Mouse (Mus musculus) embryo, embryonic 10 days (tissue): Measurements from ENCODE around the gene Sh3rf3.

Experiments
- DNase-seq: peaks from one replicate; pipeline ENCODE4 v3.0.0-alpha.2; 2015; ENCODE audit warnings: low spot score

The Sh3rf3 gene

DNA sequence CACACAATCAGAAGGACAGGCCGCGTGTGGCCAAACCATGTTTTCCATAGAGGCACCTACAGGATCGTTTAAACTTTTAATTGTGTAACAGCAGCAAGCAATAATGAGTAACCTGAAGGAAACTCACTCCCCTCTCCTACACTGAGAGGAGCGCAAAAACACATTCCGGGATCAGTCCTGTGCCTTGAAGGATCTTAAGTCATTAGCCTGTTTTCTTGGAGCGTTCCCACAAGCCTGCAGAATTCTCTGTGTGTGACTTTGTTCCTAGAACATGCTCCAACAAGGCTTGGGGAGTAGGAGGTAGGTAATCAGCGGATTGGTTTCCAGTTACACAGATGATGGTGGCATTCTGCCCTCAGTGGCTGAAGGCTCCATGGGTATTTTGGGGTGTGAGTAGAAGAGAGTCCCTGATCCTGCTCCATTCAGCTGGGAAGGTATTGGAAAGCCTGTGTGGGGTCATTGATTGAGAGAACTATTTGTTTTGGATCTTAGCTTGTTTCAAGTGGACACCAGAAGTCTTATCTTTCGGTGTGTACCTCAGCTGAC is 108.6 kb downstream of the Sh3rf3 start:
- no peak for DNase-seq

DNA sequence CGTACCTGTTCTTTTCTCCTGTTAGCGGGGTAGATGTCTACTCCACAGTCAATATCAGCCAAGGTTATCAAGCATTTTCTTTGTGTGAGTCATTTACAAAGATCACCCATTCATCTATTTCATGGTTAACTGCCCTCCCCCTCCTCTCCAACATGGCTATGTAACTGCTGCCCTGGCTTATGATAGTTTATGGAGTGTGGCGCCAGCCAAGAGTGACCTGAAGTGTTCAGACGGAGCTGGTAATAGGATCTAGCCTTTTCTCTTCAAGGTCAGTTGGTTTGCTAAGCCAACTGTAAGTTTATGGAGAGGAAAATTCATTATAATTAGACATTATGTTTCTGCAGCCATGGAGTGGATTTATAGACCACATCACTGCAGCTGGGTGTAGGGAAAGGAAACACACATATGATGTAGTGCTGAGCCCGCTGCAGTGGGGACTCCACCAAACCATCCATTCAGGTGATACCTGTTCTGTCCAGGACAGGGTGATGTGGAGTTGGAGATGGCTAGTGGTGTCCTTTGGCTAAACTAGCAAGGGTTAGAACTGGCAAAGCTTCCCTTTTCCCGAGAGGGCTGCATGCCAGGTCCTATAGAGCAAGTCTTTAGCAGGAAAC is 109.2 kb downstream of the Sh3rf3 start:
- DNase-seq: no peak

DNA sequence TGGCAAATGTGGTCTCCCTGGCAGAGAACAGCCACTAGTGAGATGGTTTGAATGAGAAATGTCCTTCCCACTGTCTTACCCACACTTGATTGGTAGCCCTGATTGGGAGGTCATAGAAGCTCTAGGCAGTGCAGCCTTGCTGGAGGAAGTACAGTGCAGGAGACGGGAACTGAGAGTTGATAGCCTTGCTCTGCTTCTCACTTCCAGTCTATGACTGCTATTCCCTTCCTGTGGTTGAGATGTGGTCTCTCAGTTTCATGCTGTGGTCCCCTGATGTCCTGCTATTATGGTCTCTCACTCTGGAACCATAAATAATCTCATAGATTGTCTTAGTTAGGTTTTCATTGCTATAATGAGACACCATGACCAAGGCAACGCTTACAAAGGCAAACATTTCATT is 109.8 kb downstream of the Sh3rf3 start:
- DNase-seq: no peak

DNA sequence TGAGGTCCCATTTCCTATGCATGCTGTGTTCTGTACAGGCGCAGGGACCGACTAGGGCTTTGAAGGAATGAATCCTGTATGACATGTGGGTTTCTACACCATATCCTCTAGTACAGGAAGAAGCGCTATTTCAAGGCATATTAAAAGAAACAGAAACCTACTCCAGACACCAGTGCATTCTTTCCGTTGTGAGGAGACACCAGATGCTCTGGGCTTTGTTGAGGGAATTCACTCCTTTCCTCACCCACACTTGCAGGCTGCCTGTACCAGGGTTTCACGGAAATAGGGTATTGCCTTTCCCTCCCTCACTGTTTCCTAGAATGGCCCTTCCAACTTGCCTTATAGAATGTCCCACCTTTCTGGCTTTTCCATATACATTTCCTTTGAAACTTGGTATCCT is 113.4 kb downstream of the Sh3rf3 start:
- no peak for DNase-seq

DNA sequence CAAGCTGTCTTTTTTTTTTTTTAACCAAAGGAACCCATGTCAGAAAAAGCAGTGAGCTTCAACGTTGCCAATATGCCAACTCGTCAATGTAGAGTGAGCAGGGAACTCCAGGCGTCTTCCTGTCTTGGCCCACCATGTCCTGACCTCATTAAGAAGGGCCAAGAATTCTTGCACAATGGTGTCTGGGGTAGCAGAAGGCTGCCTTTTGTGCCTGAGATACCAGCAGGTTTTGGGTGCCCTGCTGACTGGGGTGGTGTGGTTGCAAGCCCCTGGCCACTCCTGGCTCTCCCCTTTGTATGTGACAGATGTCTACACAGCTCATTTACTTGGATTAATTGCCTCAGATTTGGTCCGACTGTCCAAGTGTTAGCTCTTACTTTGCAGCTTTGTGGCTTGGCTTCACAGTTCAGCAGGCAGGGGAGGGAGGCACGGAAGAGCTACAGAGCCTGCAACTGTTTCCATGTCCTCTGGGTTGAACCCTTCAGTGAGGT is 115.8 kb downstream of the Sh3rf3 start:
- DNase-seq: no peak

- peak; percentile 29 for DNase-seq
These were observed 119.1 kb downstream of the Sh3rf3 start for GRCm38 (mm10) chr10:58932151-58932773.

DNA sequence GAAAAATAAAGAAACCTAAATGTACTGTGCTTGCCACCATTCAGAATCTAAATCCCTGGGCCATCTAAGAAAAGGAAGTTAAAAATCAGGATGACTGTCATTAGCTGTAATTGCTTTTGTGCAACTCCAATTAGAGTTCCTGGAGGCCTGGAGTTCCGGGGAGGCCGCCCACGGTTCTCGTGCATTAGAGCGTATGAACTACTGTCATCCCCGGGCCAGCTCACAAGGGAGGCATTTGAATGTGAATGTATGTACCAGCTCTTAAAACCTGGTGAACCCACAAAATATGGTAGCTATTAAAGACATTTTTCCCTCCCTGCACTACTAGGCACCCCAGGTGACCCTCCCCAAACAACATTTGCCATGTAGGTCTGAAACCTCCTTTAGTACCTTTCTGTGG is 122.4 kb downstream of the Sh3rf3 start:
- DNase-seq: no peak

- DNase-seq: no peak
These were observed 123.3 kb downstream of the Sh3rf3 start for GRCm38 (mm10) chr10:58936441-58936860.

- DNase-seq: no peak
These were observed 124.4 kb downstream of the Sh3rf3 start for GRCm38 (mm10) chr10:58937521-58937920.

DNA sequence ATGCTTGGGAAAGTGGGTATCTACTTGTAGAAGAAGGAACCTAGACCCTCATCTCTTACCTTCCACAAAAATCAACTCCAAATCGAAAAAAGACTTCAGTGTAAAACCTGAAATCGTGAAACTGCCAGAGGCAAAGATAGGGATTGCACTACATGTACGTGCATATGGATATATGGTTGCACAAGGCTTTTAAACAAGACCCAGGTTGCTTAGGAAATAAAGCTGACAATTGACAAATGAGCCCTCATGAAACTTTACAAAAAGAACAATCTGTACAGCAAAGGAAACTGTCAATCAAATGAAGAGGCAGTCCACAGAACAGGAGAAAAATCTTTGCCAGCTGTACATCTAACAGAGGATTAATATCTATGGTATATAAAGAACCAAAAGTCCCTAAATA is 129.7 kb downstream of the Sh3rf3 start:
- no peak for DNase-seq

GRCm38 (mm10) chr10:58943661-58944400 is 130.7 kb downstream of the Sh3rf3 start:
- DNase-seq: no peak

- DNase-seq: no peak
These were observed 131.8 kb downstream of the Sh3rf3 start for GRCm38 (mm10) chr10:58944930-58945329.

DNA sequence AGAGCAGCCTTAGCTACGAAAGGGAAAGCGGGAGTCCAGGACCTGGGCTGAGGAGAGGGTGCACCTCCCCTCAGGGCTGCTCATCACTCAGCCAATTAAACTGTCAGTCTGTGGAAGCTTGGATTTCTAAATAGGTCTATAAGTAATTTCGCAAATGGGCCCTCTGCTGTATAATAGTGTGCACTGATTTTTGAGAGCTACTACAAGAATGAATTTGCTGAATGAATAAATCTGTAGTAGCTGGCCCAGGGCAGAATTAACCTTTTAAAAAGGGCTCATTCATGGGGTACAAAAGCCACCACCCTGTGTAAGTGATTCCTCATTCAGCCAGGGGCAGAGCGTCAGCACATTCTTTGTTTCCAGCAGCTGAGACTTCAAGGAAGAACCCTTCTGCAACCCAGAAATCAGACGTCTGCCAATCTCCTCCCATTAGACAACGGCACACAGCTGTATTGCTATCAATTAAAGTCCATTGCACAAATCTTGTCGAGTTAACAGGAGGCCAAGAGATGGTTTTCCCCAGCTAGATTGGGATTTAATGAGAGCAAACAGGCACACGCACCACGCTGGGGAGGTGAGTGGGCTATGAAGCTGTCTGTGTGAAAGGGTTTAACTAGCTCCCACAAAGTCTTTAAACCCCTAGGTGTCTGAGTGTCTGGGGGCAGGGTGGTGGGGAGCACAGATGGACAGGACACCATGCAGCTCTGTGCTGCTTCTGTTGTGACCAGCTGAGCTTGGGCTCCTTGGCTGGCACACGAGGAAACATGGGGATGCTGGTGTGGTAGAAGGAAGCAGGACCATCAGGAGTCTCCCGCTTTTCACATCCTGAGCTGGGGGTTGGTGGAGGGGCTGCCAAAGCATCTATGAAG is 136.8 kb downstream of the Sh3rf3 start:
- peak; percentile 46 for DNase-seq

DNA sequence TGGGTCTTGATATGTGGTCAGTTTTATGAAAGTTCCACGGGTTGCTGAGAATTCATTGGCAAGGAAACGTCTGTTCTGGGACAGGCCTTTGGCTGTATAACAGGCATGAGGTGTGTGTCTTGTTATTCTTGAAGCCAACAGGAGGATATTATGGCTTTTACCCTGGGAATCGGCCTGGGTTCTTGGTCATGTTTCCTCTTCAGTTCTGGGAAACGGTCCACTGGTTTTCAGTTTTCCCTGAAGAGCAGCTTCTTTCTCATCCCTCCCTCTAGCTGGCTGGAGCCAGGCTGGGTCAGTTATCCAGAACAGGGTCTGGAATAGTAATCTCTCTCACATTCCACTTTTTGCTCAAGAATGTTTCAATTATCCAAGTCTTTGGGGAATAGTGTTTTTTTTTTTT is 147.0 kb downstream of the Sh3rf3 start:
- no peak for DNase-seq

DNA sequence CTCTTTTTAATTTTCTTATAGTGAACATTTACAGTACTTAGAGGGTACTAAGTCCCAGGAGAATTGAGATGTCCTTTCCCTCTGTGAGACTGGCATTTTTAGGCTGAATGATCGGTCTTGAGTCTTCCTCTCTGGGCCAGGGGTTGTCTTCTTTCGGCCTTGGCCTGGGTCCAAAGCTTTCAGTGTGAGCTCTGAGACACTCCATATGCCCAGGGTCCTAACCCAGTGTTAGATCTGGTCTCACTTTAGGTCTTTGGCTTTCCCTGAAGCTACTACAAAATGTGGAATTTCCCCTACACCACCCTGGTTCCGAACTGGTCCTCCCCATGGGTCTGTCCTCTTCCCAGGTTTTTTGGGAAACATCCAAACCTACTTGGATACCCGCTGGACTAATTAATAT is 155.1 kb downstream of the Sh3rf3 start:
- no peak for DNase-seq

DNA sequence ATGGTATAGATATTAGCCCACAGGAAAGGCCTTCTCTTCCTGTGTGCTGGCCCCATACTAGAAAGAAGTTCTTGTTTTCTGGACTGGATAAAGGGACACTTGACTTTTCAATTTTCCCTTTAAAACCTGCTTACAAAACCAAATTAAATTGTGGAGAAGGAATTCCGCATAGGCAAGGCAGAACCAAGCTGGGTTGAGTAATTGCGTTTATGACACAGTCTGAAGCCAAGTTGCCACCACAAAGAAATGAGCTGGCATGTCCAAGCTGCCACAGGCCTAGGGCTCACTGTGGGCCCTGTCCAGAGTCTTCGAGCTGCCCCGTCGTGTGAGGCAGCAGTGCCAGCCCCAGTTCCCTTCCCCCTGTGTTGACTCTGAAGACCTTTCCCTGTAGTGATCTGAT is 156.2 kb downstream of the Sh3rf3 start:
- DNase-seq: no peak

DNA sequence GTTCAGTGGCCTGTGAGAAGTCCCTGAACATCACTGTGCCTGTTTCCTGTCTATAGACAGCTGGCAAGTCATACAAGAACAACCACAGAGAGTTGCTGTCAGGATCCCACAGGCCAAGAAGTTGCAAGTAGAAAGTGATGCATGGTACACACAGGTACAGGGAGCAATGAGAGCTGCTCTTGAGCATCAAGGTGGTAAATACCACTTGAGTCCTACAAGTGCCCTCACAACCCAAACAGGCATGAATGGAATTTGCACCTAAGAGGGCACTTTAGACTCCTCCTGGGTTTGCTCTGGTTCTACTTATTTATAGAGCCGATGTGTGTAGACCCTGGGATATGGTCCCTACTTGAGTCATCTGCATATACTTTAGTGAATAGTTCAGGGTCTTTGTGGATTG is 159.0 kb downstream of the Sh3rf3 start:
- DNase-seq: no peak

- no peak for DNase-seq
These were observed 161.0 kb downstream of the Sh3rf3 start for GRCm38 (mm10) chr10:58974138-58974537.

- no peak for DNase-seq
These were observed 166.3 kb downstream of the Sh3rf3 start for GRCm38 (mm10) chr10:58979320-58979959.

DNA sequence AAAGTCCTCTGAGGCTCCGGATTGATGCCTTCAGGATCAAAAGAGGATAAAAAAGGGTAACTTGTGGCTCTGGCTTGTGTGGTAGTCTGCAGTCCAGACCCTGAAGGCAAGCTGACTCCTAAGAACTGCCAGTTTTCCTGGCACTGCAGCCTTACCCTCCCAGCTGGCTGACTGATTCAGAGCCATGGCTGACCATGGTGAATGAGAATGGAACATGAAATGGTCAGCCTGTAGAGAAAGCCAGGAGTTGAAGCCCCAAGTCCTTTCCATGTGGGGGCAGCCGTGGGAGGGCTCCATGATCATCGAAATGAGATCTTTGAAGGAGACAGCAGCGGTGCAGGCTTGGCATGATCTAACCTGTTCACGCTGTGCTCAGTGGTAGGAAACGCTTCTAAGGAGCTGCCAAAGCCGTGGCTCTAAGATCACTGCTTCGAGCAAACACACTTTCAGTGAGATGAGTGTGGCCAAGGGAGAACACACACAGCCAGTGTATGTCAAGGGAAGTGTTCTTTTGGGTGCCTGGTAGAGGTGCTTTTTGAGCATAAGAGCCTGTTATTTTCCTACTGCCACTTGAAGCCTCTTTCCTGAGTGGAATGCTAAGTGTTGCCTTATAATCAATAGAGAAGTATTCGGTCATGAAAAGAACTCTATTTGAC is 168.6 kb downstream of the Sh3rf3 start:
- no peak for DNase-seq
